Mouse (Mus musculus): Measurements from ENCODE around the gene Hspa1a.
"Not testable (repeated sequence)": the region's sequence is repeated elsewhere in the genome, so short reads cannot be mapped to it uniquely, and the experiment has no call there.

Hspa1a gene

DNA sequence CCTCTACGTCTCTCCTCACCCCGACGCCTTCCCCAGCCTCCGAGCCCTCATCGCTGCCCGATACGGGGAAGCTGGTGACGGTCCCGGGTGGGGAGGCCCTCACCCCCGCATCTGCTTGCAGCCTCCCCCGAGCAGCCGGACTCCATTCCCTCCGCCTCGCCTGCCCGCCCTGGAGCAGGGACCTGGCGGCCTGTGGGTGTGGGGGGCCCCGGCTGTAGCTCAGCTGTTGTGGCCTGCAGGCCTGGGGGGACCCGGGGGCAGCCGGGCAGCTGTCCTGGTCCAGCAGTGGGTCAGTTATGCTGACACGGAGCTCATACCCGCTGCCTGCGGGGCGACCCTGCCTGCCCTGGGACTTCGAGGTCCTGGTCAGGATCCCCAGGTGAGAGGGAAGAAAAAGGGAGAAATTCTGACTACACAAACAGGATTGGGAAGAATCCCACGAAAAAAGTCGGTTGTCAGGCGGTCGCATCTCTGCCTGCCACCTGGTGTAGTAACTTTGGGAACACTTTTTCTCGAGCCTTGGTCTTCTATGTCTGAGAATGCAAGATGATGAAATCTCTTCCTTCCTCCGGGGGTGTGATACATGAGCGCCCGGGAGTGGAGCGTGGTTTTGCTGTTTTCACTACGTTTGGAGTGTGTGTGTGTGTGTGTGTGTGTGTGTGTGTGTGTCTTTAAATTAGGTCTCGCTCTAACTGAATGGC lies 29.6 kb upstream of the Hspa1a start:
- DNase-seq (ENCODE audit: low spot score in 2 of 2) = peak in 1 of 2 experiments; percentile 31

DNA sequence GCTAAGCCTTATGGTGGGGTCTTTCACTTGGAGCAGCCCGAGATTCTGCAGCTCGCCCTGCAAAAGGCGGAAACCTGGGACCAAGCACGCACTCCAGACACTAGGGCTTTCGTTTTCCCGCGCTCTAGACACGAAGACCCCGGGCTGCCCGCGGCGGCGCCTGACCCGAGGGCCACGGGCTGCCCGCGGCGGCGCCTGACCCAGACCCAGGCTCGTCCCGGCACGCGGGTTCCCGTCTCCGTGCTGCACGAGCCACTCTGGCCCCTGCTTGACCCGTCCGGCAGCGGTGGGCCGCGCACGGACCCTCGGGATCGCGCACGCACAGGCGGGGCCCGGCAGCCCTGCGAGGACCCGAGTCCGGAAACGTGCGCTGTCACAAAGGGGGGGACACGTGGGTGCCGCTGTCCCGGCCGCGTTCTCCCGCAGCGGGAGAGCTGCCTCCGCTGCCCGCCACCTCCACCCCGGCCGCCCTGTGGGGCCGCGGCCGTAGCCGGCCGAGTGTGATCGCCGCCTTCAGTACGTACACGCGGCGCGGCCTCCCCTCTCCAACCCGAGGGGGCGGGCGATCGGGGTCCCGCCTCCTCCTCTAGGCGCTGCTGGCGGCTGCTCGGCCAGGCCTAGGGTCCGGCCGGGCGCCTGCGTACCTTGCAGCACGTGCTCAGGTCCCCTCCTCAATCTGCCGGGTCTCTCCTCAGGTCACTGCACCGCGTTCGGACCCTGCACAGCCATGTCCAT lies 28.9 kb upstream of the Hspa1a start, which contains the start of gene Vars:
Vars (plus strand) TSS at position 271 of the 735 bp plus-strand sequence.
- DNase-seq (ENCODE audit: low spot score in 2 of 2) = peak; percentile 90

DNA sequence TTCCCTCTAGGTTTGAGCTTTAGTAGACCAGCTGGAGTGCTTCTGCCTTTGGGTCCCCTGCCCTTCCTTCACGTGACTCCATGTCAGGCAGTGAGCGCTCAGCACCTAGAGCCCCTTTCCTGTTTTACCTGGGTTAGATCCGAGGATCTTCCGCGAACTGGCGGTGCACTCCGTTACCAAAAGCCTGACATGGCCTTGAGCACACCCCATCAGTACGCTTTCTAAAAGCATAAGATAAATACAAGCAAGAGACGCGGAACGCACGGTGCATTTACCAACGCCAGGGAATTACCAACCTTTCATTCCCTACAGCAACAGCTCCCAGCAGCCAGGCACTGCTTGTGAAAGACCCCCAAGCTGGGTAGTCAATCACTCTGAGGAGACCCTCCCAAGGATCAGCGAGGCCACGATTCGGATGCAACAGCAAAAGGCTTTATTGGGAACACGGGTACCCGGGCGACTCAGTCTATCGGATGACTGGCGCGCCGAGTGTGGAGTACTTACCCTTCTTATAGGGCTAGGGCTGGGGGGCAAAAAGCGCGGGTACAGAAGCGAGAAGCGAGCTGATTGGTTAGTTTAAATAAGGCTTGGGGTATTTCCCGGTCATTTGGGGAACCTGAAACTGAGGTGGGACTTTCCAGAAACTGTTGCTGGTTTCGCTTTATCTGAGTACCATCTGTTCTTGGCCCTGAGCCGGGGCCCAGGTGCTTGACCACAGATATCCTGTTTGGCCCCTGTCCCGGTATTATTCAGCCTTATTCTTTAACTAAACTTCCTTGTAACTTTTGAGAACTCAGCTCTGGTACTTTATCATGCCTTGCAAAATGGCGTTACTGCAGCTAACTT lies 28.1 kb upstream of the Hspa1a start:
- DNase-seq (ENCODE audit: low spot score in 2 of 2) = not testable (repeated sequence)

DNA sequence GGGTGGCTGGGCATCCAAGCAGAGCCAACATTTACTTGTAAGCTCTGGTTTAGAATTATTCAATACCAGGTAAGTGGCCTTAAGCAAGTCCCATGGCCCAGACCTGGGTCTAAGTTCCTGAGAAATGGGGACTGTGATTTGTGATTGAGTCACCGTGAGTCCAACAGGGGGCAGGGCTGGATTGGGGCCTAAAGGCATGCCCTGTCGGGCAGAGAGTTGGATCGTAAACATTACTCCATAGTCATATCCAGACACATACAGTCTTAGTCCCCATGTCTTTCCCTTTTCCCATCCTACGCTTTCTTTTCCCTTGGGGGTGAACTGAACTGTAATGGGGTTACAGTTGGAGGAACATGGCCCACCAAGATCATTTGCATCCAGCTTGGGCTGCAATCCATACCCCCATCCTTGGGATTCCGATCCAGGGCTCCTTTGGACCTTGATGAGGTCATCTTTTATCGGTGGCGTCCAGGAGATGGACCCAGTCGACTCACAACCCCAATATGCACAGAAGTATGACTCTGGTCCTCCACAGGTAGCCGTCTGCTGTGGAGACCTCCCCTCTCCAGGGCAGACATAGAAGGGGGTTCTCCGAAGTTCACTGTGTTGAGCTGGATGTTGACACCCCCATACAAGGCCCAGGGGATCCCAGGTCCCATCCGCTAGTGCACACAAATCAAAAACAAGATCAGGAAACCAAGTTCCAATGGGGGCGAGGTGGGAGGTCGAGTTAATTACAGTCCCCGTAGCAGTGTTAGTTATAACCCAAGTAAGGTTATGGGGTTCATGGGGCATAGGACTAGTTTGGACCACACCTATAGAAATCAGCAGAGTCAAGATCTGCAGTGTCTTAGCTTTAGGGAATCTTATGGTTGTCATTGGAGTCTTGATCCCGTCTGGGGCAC lies 26.8 kb upstream of the Hspa1a start:
- no peak for DNase-seq (ENCODE audit: low spot score in 2 of 2)

DNA sequence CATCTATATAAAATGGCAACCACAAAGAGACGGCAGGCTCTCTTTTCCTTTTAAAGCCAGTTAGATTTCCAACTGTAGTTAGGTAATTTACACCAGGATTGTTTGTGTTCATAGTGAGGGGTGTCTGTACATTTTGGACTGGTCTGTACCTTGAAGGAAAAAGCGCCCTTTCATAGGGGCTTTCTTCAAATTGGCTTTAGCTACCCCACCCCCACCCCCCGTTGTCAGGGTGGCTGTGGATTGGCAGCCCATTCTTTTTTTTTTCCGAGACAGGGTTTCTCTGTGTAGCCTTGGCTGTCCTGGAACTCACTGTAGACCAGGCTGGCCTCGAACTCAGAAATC lies 25.2 kb upstream of the Hspa1a start:
- no peak for DNase-seq (ENCODE audit: low spot score in 2 of 2)

DNA sequence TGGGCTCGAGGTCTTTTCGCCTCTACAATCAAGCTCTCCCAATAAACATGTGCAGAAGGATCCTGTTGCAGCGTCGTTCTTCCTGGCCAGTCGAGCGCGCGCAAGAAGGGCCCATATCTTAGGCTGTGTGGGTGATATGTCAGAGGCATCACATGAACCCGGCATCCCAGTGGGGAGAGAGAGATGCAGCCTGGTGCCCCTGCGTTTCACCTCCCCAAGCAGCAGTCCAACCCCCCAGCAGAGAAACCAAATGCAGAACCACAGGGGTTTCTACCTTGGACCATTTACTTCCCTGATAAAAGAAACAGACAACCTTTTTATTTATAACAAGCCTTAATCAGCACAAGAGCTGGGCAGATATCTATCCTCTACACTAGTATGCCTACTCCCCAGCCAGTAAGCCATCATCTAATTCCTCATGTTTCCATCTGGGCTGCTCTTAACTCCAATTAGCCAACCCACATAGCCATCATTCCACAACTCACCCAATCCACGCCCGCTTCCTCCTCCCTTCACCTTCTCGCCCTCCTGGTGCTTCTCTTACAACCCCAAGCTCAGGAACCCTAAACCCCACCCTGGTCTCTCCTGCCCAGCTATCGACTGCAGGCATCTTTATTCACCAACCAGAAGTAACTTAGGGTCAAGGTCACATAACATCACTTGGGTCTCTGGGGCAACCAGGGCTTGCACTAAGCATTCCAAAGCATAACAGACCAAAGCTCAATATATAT lies 24.6 kb upstream of the Hspa1a start:
- no peak for DNase-seq (ENCODE audit: low spot score in 2 of 2)

DNA sequence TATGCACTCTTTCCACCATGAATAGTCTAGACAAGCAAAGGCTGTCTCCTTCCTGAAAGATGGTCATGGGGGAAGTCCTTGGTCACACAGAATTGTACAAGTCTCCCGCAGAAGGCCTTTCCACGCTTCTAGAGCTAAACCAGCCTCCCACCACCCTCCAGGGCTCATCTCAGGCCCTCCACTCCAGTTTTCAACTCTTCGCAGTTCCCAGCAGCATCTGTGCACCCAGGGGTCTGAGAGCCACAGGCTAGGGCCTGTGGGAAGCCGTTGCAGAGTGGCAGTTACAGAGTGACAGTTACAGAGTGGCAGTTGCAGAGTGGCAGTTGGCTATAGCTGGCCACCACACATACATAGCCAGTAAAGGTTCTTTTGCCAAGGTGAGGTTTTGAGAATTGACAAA lies 24.0 kb upstream of the Hspa1a start:
- DNase-seq (ENCODE audit: low spot score in 2 of 2) = not testable (repeated sequence)

DNA sequence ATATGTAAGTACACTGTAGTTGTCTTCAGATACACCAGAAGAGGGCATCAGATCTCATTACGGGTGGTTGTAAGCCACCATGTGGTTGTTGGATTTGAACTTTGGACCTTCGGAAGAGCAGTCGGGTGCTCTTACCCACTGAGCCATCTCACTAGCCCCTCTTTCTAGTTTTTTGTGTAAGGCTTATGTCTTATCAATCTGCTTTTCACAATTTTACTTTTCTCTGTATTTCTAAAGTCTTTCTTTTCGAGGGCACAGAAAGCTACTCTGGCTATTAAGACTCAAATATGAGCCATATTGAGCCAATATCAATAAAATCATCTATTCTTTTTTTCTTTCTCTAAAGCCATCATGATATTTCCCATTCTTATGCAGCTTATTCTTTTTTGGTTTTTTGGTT lies 23.2 kb upstream of the Hspa1a start:
- DNase-seq (ENCODE audit: low spot score in 2 of 2) = not testable (repeated sequence)

DNA sequence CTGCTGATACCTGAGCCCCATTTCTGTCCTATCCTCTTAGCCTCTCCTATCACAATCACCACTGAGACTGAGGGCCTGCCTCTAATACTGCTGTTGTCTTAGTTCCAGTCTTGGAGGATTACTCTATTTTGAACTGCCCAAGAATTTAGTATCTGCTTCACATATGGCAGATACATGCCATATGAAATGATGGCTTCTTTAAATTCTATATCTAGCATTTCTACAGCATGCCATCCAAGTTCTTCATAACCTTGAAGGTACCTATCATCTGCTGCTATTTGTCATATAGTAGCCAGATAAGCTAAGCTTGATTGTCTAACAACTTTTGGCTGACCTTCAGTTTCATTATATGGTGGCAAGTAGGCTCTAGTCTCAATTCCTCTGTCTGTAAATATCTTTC lies 22.8 kb upstream of the Hspa1a start:
- no peak for DNase-seq (ENCODE audit: low spot score in 2 of 2)

DNA sequence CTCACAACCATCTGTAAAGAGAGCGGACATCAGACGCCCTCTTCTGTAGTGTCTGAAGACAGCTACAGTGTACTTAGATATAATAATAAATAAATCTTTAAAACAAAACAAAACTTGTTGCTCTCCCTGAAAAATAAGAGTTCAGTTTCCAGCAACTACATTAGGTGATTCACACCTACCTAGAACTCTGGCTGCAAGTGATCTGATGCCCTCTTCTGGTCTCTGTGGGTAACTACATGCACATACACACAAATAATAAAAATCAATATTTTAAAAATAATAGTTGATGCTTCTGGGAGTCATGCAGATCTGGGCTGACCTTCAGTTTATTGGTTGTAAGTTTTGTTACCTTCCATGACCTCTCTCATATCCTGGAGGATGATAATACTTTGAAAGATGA lies 12.3 kb upstream of the Hspa1a start:
- no peak for DNase-seq (ENCODE audit: low spot score in 2 of 2)

DNA sequence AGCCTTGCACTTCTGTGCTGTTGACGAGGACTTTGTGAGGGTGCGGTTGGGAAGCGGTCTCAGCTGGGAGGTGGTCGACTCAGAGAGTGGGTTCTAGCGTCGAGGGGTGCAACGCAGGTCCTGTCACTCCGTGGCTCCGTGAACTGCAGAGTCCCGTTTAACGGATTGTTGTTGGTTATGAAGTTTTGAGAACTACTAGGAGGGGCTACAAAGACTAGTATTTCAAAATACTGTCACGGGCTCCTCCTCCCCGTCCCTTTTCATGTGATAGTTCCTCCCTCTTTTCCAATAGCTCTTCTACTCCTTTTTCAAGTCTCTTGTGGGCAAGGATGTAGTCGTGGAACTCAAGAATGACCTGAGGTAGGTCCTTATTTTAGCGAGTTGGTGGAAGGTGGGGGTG lies 10.4 kb upstream of the Hspa1a start:
- DNase-seq (ENCODE audit: low spot score in 2 of 2) = no peak

DNA sequence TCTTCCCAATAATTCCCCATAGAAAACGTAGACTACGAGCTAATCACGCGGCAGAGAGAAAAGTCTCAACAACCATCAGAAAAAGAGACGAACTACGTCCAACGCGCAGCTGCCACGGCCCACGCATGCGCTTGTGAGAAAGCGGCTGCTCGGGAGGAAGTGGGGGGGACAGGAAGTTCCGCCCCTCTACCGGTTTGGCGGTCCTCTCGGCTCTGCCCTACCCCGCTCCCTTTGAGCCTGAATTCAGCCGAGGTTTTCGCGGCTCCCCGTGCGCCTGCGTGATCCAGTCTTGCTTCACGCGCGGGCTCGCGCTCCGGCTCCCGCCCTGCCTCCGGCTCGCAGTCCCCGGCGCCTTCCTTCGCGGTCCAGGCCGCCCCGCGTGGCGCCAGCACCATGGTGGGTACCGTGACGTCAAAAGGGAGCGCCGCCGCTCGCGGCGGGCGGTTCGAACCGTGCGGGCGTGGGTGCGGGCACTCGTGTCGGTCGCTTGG lies 9.8 kb upstream of the Hspa1a start, which contains the start of gene Lsm2:
Lsm2 (plus strand) TSS at position 173 of the 491 bp plus-strand sequence.
- DNase-seq (ENCODE audit: low spot score in 2 of 2) = peak; percentile 93 to 94

DNA sequence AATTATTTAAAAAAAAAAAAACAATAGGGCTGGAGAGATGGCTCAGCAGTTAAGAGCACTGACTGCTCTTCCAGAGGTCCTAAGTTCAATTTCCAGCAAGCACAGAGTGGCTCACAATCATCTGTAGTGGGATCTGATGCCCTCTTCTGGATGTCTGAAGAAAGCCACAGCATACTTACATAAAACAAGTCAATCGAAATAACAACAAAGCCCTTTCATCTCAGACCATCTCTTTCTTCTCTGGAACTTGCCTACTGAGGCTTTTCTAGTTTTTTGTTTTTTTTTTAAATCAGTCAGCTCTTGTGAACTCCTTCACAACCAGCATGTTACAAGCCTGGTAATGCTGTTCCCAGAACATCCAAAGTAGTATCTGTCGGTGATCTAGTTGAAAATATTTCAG lies 8.7 kb upstream of the Hspa1a start:
- DNase-seq (ENCODE audit: low spot score in 2 of 2) = peak in 1 of 2 experiments; percentile 57

DNA sequence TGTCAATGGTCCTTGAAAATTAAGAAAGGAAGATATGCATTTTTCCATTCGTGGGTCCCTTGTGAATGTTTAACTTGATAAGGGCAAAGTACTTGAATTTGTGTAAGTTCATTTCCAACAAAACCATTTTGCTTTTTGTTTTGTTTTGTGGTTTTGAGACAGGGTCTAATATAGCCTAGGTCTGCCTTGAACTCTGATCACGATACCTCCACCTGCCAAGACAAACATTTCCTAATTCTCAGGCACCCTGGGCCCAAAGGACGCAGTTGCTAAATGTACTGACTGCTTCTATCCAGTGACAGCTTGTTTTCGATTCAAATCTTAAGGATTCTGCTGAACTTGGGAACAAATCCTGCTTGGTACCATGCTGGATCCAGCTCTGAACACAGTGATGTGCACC lies 7.7 kb upstream of the Hspa1a start:
- no peak for DNase-seq (ENCODE audit: low spot score in 2 of 2)

DNA sequence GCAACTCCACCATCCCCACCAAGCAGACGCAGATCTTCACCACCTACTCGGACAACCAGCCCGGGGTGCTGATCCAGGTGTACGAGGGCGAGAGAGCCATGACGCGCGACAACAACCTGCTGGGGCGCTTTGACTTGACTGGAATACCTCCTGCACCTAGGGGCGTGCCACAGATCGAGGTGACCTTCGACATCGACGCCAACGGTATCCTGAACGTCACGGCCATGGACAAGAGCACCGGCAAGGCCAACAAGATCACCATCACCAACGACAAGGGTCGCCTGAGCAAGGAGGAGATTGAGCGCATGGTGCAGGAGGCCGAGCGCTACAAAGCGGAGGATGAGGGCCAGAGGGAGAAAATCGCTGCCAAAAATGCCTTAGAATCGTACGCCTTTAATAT lies 6.3 kb upstream of the Hspa1a start:
- no peak for DNase-seq (ENCODE audit: low spot score in 2 of 2)

DNA sequence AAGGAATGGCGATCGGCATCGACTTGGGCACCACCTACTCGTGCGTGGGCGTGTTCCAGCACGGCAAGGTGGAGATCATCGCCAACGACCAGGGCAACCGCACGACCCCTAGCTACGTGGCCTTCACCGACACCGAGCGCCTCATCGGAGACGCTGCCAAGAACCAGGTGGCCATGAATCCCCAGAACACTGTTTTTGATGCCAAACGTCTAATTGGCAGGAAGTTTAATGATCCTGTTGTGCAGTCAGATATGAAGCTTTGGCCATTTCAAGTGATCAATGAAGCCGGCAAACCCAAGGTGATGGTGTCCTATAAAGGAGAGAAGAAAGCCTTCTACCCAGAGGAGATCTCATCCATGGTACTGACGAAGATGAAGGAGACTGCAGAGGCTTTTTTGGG lies 5.0 kb upstream of the Hspa1a start:
- no peak for DNase-seq (ENCODE audit: low spot score in 2 of 2)

DNA sequence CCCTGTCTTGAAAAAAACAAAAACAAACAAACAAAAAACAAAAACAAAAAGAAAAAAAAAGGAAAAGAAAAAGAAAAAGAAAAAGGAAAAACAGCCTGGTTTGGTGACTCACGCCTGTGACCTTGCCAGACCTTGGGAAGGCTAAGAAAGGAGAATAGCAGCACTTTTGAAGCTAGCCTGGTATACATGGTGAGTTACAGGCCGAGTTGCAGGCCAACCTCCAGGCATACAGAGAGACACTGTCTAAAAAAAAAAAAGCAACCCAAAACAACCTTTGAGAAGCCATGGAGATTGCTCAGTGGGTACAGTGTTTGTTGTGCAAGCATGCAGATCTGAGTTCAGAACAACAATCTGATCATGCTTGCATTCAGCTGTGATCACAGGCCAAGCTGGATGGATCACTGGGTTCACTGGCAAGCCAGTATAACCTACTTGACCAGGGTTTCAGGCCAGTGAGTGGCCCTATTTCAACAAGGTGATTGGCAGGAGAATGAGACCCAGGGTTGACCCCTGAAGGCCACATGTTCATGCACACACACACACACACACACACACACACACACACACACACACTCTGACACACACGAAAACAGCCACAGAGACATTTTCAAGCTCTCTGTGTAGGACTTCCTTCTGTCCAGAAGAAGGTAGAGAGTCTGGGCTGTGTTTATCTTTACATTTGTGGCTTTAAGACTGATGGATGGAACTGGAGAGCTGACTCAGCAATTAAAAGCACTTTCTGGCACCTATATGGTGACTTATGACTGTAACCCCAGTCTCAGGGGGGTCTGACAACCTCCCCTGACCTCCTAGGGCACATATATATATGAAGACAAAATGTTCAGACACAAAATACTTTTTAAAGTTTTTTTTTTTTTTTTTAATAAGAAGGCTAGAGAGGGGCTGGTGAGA lies 3.9 kb upstream of the Hspa1a start:
- DNase-seq (ENCODE audit: low spot score in 2 of 2) = no peak

DNA sequence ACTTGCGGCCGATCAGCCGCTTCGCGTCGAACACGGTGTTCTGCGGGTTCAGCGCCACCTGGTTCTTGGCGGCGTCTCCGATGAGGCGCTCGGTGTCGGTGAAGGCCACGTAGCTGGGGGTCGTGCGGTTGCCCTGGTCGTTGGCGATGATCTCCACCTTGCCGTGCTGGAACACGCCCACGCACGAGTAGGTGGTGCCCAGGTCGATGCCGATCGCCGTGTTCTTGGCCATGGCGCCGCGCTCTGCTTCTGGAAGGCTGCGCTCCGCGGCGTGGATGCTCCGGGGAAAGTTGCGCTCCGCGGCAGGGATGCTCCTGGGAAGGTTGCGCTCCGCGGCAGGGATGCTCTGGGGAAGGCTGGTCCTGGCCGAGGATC lies 275 bp downstream of the Hspa1a start:
- DNase-seq (ENCODE audit: low spot score in 2 of 2) = not testable (repeated sequence)

DNA sequence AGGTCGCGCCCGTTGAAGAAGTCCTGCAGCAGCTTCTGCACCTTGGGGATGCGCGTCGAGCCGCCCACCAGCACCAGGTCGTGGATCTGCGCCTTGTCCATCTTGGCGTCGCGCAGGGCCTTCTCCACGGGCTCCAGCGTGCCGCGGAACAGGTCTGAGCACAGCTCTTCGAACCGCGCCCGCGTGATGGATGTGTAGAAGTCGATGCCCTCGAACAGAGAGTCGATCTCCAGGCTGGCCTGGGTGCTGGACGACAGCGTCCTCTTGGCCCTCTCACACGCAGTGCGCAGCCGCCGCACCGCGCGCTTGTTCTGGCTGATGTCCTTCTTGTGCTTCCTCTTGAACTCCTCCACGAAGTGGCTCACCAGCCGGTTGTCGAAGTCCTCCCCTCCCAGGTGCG lies 1.1 kb downstream of the Hspa1a start:
- DNase-seq (ENCODE audit: low spot score in 2 of 2) = not testable (repeated sequence)

Data from heart, adult 9 months (tissue).